Mouse (Mus musculus): ENCODE results near the gene Prr18. TPM values are rescaled to one million over a fixed set of nuclear protein-coding genes. Genes with fewer than 3 reads are reported as not detected.

Gene Prr18
- polyA plus RNA-seq, 1 experiment from 2014 or later, result 0.19 TPM

DNA sequence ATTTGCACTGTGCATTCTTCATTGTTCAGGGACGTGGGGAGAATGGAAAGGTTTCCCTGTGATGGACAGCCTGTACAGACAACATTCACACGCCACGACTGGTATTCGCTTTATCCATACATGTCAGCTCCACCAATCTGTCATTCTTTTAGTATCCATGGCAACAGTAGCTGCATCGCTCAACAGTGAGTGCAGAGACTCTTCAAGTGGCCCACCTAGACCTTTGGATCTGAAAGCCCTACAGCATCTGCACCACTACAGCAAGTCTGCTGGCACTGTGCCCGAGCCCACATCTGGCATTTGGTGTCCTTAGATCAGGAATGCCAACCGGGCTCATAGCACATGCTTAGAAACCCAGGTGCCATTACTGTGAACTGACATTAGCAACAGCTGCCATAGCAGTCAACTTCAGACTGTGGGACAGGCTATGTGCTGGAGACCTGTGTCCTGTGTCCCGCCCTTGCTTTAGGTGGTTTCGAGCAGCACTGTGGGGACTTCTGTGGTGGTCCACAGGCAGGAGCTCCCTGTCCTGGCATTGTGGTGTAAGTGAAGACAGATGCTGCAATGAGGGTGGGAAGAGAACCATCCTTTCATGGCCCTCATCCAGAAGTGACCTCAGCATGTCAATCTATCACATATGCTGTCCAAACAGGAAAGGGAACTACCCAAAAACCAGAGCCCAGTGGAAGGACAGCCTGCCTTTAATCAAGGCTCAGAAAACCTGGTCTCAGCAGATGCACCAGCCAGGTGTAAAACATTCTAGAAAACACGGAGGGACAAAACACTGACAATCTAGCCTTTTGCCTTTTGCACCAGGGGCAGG, 24.2 kb downstream of the Prr18 start:
- H3K27me3 ChIP-seq, result peaks cover 12% of the 10 kb centered on the region
- ATAC-seq, result no peak
- in situ Hi-C loops (cut with MboI; ENCODE audit: low pct_unique_long_range_greater_than_20kb), result no loop called here
- ChIA-PET POLR2A (no interaction called here), CTCF (interaction anchor here (0.9 kb wide), 1 partner anchor 159 kb away, joined by 3 read pairs; no protein-coding TSS in a partner anchor)
- DNase-seq (ENCODE audit: low read depth, low spot score), result no peak
- TF ChIP-seq CTCF (IDR thresholded peaks at IDR 0.05), result no peak

DNA sequence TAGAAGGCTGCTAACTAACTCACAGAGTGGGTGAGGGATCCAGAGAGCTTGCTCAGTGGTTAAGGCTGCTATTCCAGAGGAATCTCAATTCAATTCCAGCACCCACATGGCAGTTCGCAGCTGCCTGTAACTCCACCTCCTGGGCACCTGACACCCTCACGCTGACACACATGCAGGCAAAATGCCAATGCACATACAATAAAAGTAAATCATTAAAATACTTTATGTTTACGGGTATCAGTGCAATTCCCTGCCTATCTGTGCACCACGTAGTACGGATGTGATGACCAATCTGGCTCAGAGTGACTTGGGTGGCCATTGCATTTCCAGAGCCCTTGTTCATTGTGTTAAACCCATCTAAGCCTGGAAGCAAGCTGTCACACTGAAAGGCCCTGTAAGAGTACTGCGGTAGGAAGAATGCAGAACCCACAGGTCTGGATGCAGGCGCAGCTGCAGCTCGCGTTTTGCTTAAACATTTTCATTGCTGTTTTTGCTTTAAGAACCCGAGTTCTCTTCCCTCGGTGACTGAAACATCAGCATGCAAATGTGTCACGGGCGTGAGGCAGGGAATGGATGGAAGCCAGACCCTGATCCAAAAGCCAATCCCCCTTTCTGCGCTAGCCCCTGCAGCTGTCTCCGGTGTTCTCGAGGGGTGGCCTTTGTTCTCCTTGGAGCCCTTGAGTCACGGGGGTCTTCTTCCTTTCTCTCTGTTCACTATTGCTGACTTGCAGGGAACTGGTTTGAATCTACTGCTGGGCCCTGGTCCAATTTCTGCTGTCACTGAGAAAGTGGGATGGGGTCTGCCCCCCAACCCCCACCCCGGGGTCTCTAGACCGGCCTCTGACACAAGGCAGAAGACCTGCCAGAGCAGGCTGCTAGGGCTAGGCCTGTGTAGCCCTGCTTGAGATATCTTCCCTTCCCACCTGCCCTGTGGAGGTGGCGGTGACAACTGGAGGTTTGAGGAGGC, 30.5 kb downstream of the Prr18 start:
- ChIA-PET POLR2A (no interaction called here), CTCF (interaction anchor here (1.7 kb wide), 1 partner anchor 103 kb away, joined by 4 read pairs; no protein-coding TSS in a partner anchor)
- TF ChIP-seq CTCF (IDR thresholded peaks at IDR 0.05), result no peak
- ATAC-seq, result no peak
- peaks cover 8% of the 10 kb centered on the region for H3K27me3 ChIP-seq
- DNase-seq (ENCODE audit: low read depth, low spot score), result no peak
- in situ Hi-C loops (cut with MboI; ENCODE audit: low pct_unique_long_range_greater_than_20kb), result no loop called here

DNA sequence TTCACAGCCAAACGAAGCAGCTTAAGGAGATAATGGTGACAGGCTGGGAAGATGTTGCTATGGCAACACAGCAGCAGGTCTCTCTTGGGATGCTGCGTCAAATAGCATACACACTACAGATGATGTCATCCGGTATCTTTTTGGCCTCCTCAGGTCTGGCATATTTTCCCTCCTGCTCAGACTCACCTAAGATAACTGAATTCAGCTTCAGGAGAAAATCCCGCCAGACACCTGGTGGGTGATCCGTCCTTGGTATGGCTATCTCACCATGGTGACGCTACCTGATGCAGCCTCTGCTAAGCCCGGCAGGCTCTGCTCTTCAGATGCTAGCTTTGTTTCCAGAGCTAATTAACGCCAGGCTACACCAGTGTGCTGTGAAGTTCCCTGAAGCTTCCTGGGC, 31.3 kb downstream of the Prr18 start:
- H3K27me3 ChIP-seq, result peaks cover 6% of the 10 kb centered on the region
- CTCF ChIA-PET, result no interaction called here
- DNase-seq (ENCODE audit: low read depth, low spot score) (no peak), ATAC-seq (no peak)
- no peak for TF ChIP-seq CTCF (IDR thresholded peaks at IDR 0.05)
- in situ Hi-C loops (cut with MboI; ENCODE audit: low pct_unique_long_range_greater_than_20kb), result no loop called here
- POLR2A ChIA-PET, result no interaction called here

DNA sequence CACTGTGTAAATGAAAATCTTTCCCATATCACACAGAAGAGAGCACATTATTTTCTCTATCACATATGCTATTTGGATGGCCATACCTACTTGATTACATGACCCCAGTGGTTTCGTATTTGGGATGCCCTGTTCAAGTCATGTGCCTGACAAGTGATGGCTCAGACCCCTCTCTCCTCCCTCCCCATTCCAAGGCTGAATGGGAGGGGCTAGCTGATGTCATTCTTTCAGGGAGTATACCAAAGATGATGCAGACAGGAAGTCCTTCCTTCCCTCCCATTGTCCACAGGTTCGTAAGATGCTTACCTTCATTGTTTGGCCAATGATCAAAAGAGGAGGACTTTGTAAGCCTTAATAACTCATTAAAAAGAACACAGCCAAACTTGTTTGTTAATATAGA, 31.9 kb downstream of the Prr18 start:
- POLR2A ChIA-PET, result no interaction called here
- no peak for DNase-seq (ENCODE audit: low read depth, low spot score)
- CTCF ChIA-PET, result no interaction called here
- TF ChIP-seq CTCF (IDR thresholded peaks at IDR 0.05), result no peak
- no peak for ATAC-seq
- peaks cover 6% of the 10 kb centered on the region for H3K27me3 ChIP-seq
- in situ Hi-C loops (cut with MboI; ENCODE audit: low pct_unique_long_range_greater_than_20kb), result no loop called here

DNA sequence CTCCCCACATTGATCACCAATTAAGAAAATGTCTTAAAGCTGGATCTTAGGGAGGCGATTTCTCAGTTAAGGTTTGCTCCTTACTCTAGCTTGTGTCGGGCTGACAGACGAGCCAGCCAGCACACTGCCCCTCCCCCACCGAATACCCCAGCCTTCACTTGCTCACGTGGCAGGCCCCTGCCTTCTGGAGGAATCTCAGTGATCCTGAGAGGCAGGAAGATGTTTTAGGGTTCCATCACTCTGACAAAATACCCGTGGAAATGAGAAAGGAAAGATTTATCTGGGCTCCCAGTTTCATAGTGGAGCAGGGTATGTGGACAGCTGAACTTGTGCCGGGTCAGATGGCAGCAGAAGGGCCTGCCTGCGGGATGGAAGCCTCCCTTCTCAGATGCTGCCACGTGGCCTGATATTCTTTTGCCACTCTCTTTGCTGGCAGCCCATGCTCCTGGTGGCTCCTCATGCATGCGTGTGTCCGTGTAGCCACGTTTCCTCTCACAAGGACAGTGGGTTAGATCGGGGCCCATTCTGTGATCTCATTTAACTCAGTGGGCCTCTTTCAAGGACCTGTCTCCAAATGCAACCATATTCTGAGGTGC, 33.5 kb downstream of the Prr18 start:
- DNase-seq (ENCODE audit: low read depth, low spot score), result no peak
- POLR2A ChIA-PET, result interaction anchor here (1.0 kb wide), 1 partner anchor 107 kb away, joined by 3 read pairs; no protein-coding TSS in a partner anchor

DNA sequence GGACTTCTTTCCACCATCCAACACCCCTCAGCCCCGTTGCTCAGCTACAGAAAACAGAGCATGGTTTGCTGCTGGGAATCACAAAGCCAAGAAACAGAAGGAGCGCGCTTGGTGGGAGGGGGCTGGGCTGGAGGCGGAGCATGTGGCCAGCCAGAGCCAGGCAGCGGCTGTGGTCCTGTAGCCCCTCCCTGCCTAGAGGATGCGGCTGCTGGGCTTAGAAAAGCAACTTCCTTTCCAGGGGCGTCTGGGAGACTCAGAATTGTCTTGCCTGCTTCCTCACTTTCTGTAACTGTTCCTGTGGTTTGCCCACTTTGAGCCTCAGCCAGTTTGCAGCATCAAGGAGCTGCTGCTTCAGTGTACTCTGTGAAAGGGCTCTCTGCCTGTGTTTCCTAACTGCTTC, 34.6 kb downstream of the Prr18 start:
- ChIA-PET CTCF (interaction anchor here (0.7 to 3.7 kb wide), 17 partner anchors 10 to 123 kb away, joined by 3 to 25 read pairs (median 4); partner anchors contain the start of gene T2), POLR2A (interaction anchor here (1.0 kb wide), 1 partner anchor 108 kb away, joined by 3 read pairs; no protein-coding TSS in a partner anchor)
- no peak for TF ChIP-seq CTCF (IDR thresholded peaks at IDR 0.05)
- in situ Hi-C loops (cut with MboI; ENCODE audit: low pct_unique_long_range_greater_than_20kb), result loop anchor here (5.0 kb wide), 2 partner anchors 60 to 115 kb away; partner anchors contain the start of gene Sft2d1
- H3K27me3 ChIP-seq, result peaks cover 6% of the 10 kb centered on the region
- DNase-seq (ENCODE audit: low read depth, low spot score) (no peak), ATAC-seq (peak; percentile 37)

More for the DNA sequence above, 33.5 kb downstream of the Prr18 start:
- ATAC-seq, result no peak
- CTCF ChIA-PET, result interaction anchor here (1.4 to 1.8 kb wide), 2 partner anchors 58 to 90 kb away, joined by 3 to 4 read pairs; no protein-coding TSS in a partner anchor
- TF ChIP-seq CTCF (IDR thresholded peaks at IDR 0.05), result no peak
- peaks cover 6% of the 10 kb centered on the region for H3K27me3 ChIP-seq
- in situ Hi-C loops (cut with MboI; ENCODE audit: low pct_unique_long_range_greater_than_20kb), result loop anchor here (5.0 kb wide), 2 partner anchors 58 to 113 kb away; partner anchors contain the start of gene Sft2d1

DNA sequence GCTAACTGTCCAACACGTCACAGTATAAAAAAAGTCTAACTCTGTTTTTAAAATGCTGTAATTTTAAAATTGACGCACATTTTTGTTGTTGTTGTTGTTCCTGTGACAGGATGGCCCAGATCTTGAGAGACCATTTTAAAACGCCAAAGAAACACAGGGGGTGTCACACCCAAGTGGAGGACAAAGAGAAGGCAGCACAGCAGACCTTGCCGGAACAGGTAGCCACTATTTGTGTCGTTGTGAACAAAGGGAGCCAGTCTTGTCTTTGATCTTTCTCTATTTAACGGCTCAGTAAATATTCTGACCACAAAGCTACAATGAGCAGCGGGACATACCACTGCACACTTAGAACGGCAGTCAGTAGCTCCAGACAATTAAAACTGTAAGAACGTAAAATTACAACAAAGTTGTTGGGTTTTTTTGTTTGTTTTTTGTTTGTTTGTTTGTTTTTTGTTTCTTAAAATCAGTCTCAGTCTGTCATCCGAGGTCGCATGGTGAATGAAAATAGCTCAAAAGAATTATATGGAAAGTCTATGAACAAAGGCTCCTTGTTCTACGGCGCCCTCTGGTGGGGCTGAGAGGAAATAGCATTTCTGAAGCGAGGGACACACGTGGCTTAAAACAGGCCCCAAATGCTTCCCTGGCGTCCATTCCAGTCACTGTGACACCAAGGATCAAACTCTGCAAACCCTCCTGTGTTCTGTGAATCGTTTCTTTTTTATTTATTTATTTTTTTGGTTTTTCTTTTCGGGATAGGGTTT, 35.2 kb downstream of the Prr18 start:
- peak; percentile 94 for TF ChIP-seq CTCF (IDR thresholded peaks at IDR 0.05)
- peaks cover 6% of the 10 kb centered on the region for H3K27me3 ChIP-seq
- ATAC-seq (peak; percentile 72), DNase-seq (ENCODE audit: low read depth, low spot score) (peak; percentile 37)
- in situ Hi-C loops (cut with MboI; ENCODE audit: low pct_unique_long_range_greater_than_20kb), result loop anchor here (5.0 kb wide), 2 partner anchors 60 to 115 kb away; partner anchors contain the start of gene Sft2d1
- CTCF ChIA-PET, result interaction anchor here (0.6 to 3.7 kb wide), 22 partner anchors 10 to 123 kb away, joined by 3 to 25 read pairs (median 4); partner anchors contain the start of gene T2
- POLR2A ChIA-PET, result no interaction called here

DNA sequence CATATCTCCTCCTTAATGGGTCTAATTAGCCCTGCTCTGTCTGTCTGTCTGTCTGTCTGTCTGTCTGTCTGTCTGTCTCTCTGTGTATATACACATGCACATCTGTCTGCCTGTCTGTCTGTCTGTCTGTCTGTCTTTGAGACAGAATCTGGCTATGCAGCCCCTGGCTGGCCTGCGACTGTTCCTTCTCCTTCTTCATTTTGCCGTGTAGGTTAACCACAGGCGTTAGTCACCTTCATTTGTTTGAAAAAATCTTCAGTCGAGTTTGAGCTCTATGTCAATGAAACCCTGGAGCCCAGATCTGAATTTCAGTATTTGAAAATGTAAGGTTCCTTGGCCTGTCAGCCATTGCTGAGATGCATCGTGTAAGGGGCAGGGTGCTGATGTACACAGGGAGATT, 40.0 kb downstream of the Prr18 start:
- DNase-seq (ENCODE audit: low read depth, low spot score) (no peak), ATAC-seq (no peak)
- ChIA-PET POLR2A (interaction anchor here (0.7 kb wide), 1 partner anchor 81 kb away, joined by 3 read pairs; no protein-coding TSS in a partner anchor), CTCF (interaction anchor here (1.5 kb wide), 1 partner anchor 113 kb away, joined by 5 read pairs; no protein-coding TSS in a partner anchor)
- peaks cover 3% of the 10 kb centered on the region for H3K27me3 ChIP-seq
- no peak for TF ChIP-seq CTCF (IDR thresholded peaks at IDR 0.05)
- in situ Hi-C loops (cut with MboI; ENCODE audit: low pct_unique_long_range_greater_than_20kb), result no loop called here

DNA sequence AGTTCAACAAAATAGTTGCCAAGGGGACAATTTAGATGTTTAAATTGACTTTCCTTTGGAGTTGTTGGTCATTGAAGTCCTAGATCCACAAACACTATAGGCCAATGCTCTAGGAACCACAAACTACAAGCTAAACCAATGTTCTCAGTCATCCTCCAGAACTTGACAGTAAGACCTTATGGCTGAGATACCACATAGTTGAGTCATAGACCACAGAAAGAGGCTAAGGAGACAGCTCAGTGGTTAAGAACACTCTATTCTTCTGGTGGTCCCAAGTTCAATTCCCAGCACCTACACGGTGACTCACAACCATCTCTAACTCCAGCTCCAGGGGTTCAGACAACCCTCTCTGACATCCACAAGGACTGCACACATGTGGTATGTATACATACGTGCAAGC, 48.2 kb downstream of the Prr18 start:
- DNase-seq (ENCODE audit: low read depth, low spot score), result no peak
- no peak for TF ChIP-seq CTCF (IDR thresholded peaks at IDR 0.05)
- POLR2A ChIA-PET, result no interaction called here

More for the DNA sequence above, 48.2 kb downstream of the Prr18 start:
- ATAC-seq, result no peak
- in situ Hi-C loops (cut with MboI; ENCODE audit: low pct_unique_long_range_greater_than_20kb), result no loop called here
- CTCF ChIA-PET, result interaction anchor here (1.6 kb wide), 2 partner anchors 13 to 121 kb away, joined by 4 to 5 read pairs; no protein-coding TSS in a partner anchor
- peaks cover 13% of the 10 kb centered on the region for H3K27me3 ChIP-seq
